Mouse (Mus musculus): ENCODE measurements around the gene Gstk1.

The Gstk1 gene

DNA sequence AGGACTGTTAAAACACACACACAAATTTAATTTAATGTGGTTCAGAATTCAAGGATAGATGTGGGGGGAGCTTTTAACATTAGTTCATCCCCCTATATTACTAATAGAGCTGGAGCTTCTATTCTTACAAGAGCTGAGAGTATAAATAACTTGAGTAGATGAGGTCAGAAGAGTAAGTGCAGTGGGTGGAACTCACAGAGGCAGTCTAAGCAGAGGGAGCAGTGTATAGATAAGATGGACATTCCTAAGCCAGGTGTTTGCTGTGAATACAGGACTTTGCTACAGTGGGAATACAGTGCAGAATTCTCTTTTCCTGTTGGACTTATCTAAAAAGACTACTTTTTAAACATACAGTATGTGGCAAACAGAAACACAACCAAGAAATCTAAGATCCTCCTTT lies 25.1 kb downstream of the Gstk1 start:
- DNase-seq, result no peak

GRCm38 (mm10) chr6:42276151-42276550 lies 30.4 kb downstream of the Gstk1 start:
- no peak for DNase-seq

GRCm38 (mm10) chr6:42282865-42283528 lies 37.3 kb downstream of the Gstk1 start:
- no peak for DNase-seq

- DNase-seq, result no peak
These were observed 40.7 kb downstream of the Gstk1 start, which contains the start of gene Clcn1 for GRCm38 (mm10) chr6:42286448-42286847. Gene Clcn1, plus strand, starts transcription at chr6:42286685.

GRCm38 (mm10) chr6:42287562-42287961 lies 41.8 kb downstream of the Gstk1 start:
- no peak for DNase-seq

- DNase-seq, result no peak
These were observed 47.6 kb downstream of the Gstk1 start for GRCm38 (mm10) chr6:42293327-42293726.

GRCm38 (mm10) chr6:42295549-42296094 lies 49.9 kb downstream of the Gstk1 start:
- DNase-seq, result no peak

DNA sequence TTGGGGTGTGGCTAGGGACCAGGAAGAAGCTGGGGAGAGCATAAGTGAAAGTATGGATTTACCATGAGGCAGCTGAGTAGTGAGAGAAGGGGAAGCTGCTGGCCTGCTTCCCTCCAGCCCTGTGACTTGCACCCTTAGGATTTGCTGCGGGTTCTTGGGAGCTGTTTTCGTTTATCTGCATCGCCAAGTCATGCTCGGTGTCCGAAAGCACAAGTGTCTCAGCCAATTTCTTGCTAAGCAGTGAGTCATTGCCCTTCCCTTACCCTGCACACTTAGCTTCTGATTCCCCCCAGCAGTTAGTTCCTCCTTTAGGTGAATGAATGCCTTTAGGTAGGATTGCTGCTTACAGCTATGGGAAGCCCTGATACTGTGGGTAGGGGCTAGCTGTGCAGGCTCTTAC lies 53.6 kb downstream of the Gstk1 start:
- DNase-seq, result no peak

Data from cerebellum, postnatal 14 days (tissue).